Mouse (Mus musculus): Measurements from ENCODE around the gene Rnf150. TPM values are rescaled to one million over a fixed set of nuclear protein-coding genes. Genes with fewer than 3 reads are reported as not detected.

Rnf150 gene
- polyA plus RNA-seq, 1 experiment from 2014 or later = 0.10 TPM

DNA sequence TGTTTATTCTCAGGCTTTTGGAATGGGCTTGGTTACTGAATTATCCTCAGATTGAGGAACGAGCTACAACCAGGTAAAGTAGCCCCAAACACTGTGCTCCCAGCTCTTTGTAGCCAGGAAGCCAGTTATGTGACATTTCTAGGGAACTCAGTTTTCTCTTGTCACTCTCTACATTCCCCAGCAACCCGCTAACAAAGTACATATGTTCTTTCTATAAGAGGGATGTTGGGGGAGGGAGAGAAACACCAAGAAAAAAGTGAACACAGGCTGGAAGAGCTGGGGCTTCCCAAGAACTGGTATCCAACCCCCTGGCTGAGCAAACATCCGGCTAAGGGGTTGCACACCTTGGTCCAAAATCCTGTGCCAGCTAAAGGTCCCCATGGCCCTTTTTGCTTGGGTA lies 82.7 kb downstream of the Rnf150 start:
- Histone ChIP-seq H3K4me2 (no peak overlapping the region), H3K4me3 (replicated peaks) (no peak overlapping the region), H3K9ac (no peak overlapping the region), H3K27me3 (no peaks in the 10 kb centered on the region), H3K27ac (no peak overlapping the region), H3K9me3 (replicated peaks) (no peaks in the 10 kb centered on the region), H3K36me3 (no peaks in the 10 kb centered on the region), H3K4me1 (replicated peaks) (no peaks in the 10 kb centered on the region)
- ATAC-seq (ENCODE audit: low read depth) (no peak), DNase-seq (no peak)
- WGBS (ENCODE audit: insufficient replicate concordance) = 61% methylated on average over 3 of the region's 3 CpGs

DNA sequence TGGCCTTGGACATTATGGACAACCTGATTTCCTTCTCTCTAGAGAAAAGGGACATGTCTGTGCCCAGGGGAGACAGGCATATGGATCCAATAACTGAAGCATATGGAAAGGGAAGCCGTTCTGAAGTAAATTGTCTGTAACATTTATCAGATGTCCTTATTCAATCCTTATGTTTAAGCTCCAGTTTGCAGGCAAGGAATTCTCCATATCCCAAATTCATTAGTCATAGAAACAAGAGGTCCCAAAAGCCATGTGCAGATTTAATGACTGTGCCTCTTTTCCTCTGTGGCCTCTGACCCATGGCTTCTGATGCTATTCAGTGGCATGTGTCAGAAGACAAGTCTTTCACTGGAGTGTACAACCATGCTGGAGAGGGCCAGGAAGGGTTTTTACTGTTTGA lies 83.5 kb downstream of the Rnf150 start:
- Histone ChIP-seq H3K36me3 (no peaks in the 10 kb centered on the region), H3K27me3 (no peaks in the 10 kb centered on the region), H3K4me3 (replicated peaks) (no peak overlapping the region), H3K4me1 (replicated peaks) (no peaks in the 10 kb centered on the region), H3K9ac (no peak overlapping the region), H3K4me2 (no peak overlapping the region), H3K27ac (no peak overlapping the region), H3K9me3 (replicated peaks) (no peaks in the 10 kb centered on the region)
- ATAC-seq (ENCODE audit: low read depth) (no peak), DNase-seq (no peak)
- 50% methylated on average over 1 of the region's 1 CpGs for WGBS (ENCODE audit: insufficient replicate concordance)

DNA sequence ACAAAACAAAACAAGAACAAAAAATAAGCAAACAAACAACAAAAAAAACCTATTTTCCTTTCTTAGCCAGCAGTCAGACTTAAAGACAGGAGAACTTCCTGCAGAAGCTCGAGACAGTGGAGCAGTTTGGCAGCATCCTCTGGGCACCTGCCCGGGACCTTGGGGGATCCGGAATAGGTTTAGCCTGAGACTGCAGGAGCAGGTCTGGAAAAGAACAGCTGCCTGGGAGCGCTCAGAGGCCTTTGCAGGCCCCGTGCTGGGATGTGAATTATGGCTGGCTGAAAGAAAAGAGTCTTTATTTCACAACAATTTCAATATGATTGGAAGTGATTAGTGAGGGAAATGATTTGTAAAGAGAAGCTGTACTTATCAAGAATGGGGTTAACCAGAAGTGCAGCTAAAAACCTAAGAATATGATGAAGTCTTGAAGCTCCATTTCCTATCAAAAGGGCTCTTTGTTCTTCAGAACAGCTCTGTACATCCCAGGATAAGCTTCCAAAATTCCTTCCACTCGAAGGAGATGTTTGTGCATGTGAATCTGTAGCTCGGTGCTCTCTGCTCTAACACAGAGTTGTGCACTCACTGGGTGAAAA lies 92.1 kb downstream of the Rnf150 start:
- Histone ChIP-seq H3K4me1 (replicated peaks) (no peaks in the 10 kb centered on the region), H3K9me3 (replicated peaks) (no peaks in the 10 kb centered on the region), H3K36me3 (no peaks in the 10 kb centered on the region), H3K27me3 (no peaks in the 10 kb centered on the region), H3K4me2 (no peak overlapping the region), H3K4me3 (replicated peaks) (no peak overlapping the region), H3K9ac (no peak overlapping the region), H3K27ac (no peak overlapping the region)
- DNase-seq = no peak
- 55% methylated on average over 7 of the region's 7 CpGs for WGBS (ENCODE audit: insufficient replicate concordance)
- no peak for ATAC-seq (ENCODE audit: low read depth)

GRCm38 (mm10) chr8:82959491-82959890 lies 96.3 kb downstream of the Rnf150 start:
- no peak overlapping the region for H3K9ac ChIP-seq
- no peak overlapping the region for H3K27ac ChIP-seq
- no peak overlapping the region for H3K4me2 ChIP-seq
- no peaks in the 10 kb centered on the region for H3K4me1 ChIP-seq (replicated peaks)
- no peaks in the 10 kb centered on the region for H3K36me3 ChIP-seq
- ATAC-seq (ENCODE audit: low read depth) (no peak), DNase-seq (no peak)
- no peaks in the 10 kb centered on the region for H3K9me3 ChIP-seq (replicated peaks)
- WGBS (ENCODE audit: insufficient replicate concordance) = 64% methylated on average over 3 of the region's 3 CpGs
- H3K27me3 ChIP-seq = no peaks in the 10 kb centered on the region
- H3K4me3 ChIP-seq (replicated peaks) = no peak overlapping the region

DNA sequence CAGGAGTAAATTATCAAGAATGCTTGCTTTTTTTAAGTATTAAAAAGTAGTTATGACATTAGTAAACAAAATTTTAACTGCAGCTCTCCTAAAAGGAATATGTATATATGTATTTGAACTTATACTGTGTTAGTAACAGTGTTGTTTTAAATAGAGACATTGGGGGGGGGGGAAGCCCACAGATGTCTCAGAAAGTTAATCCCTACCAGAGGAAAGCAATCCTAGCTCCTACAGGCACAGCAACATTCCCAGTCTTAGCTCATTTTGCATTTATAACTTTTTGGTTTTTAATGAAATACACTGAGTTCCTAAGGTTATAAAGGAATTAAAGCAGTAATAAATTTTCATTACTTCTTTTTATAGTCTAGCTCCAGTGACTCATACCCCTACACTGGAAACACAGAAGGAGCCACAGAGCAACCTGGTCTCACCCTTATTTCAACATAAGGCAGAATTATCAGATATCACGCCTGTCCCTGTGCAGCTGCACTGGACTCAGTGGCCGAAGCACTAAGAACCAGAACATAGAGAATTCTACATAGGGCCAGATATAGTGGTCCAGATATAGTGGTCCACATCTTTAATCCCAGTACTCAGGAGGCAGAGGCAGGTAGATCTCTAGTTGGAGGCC lies 96.9 kb downstream of the Rnf150 start:
- Histone ChIP-seq H3K27me3 (no peaks in the 10 kb centered on the region), H3K27ac (no peak overlapping the region), H3K4me2 (no peak overlapping the region), H3K4me3 (replicated peaks) (no peak overlapping the region), H3K9ac (no peak overlapping the region), H3K9me3 (replicated peaks) (no peaks in the 10 kb centered on the region), H3K36me3 (no peaks in the 10 kb centered on the region), H3K4me1 (replicated peaks) (no peaks in the 10 kb centered on the region)
- ATAC-seq (ENCODE audit: low read depth) = no peak
- WGBS (ENCODE audit: insufficient replicate concordance) = 65% methylated on average over 2 of the region's 2 CpGs
- DNase-seq = no peak

DNA sequence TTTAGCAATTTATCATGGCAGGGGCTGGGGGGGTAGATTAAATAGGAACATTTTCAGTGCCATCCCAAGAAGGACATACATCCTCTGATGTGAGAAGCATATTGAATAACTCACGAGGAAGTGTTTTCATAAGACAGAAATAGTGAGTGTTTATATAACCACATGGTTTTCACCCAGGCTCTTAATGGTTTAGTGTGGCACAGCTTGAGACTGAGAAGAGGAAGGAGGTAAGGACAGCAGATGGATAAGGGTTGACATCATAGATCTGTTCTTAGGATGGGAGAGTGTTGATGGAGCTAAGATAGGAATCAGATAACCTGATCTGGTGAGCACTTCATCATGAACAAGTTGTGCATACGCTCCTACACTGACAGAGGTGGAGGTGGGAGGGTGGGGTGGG lies 101.4 kb downstream of the Rnf150 start:
- no peaks in the 10 kb centered on the region for H3K9me3 ChIP-seq (replicated peaks)
- no peak overlapping the region for H3K27ac ChIP-seq
- 42% methylated on average over 2 of the region's 2 CpGs for WGBS (ENCODE audit: insufficient replicate concordance)
- H3K4me1 ChIP-seq (replicated peaks) = no peaks in the 10 kb centered on the region
- H3K36me3 ChIP-seq = no peaks in the 10 kb centered on the region
- no peak overlapping the region for H3K4me2 ChIP-seq
- H3K9ac ChIP-seq = no peak overlapping the region
- H3K27me3 ChIP-seq = no peaks in the 10 kb centered on the region
- no peak for ATAC-seq (ENCODE audit: low read depth)
- DNase-seq = no peak
- H3K4me3 ChIP-seq (replicated peaks) = no peak overlapping the region

DNA sequence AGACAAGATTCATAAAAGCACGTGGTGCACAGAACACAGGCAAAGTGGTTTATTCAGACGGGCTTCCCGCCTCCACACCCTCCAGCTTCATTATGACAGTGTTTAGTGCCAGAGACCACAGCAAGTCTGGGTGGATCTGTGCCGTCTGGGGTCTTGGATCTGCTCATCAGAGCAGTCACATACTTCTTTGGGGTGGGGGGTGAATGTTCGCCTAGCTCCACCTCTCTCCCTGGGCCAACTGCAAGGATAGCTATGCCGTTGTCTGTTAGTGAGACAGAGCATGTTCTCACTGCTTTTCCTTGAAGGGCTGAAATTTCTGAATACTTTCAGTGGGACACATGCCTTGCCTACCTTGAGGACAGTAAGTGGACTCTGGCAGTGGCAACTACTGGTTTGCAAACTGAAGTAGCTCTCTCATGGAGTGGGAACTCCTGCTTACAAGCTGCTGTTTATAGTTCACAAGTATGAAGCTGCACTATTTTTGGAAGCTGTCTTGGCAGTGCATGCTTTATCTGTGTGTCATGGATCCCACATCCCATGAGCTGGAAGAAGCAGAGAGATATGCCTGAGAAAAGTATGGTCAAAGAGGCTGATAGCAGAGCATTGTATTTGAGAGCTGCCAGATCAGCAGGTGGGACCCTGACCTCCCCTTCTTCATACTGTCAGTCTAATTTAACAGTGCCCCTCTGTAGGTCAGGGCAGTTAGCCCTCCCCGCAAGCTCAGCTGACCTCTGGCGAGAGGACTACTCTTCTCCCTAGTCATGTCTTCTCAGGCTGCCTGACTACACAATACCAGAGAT lies 104.9 kb downstream of the Rnf150 start:
- H3K27ac ChIP-seq = no peak overlapping the region
- H3K9ac ChIP-seq = no peak overlapping the region
- H3K4me2 ChIP-seq = no peak overlapping the region
- H3K9me3 ChIP-seq (replicated peaks) = no peaks in the 10 kb centered on the region
- H3K27me3 ChIP-seq = no peaks in the 10 kb centered on the region
- DNase-seq (no peak), ATAC-seq (ENCODE audit: low read depth) (no peak)
- 69% methylated on average over 8 of the region's 8 CpGs for WGBS (ENCODE audit: insufficient replicate concordance)
- H3K4me1 ChIP-seq (replicated peaks) = no peaks in the 10 kb centered on the region
- H3K36me3 ChIP-seq = no peaks in the 10 kb centered on the region
- H3K4me3 ChIP-seq (replicated peaks) = no peak overlapping the region

DNA sequence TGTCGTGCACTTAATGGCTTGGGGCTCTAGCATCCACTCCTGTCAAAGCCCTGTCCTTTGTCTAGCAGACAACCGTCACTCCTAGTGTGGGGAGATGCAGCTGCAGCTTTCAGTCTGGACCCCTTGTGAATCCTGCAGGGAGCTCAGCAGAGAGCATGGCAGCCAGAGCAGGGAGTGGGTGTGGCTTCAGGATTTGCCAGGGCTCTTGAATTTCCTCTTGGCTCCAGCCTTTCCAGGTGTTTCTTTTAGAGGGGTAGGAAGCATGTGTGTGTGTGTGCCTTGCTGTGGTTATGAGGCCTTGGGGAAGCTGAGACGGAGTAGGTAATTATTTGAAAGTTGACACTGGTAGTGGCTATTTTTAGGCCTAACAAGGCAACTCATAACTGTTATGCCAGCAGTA lies 106.8 kb downstream of the Rnf150 start:
- Histone ChIP-seq H3K27me3 (no peaks in the 10 kb centered on the region), H3K36me3 (no peaks in the 10 kb centered on the region), H3K9me3 (replicated peaks) (no peaks in the 10 kb centered on the region), H3K9ac (no peak overlapping the region), H3K4me3 (replicated peaks) (no peak overlapping the region), H3K4me1 (replicated peaks) (no peaks in the 10 kb centered on the region), H3K27ac (no peak overlapping the region), H3K4me2 (no peak overlapping the region)
- ATAC-seq (ENCODE audit: low read depth) (no peak), DNase-seq (no peak)
- WGBS (ENCODE audit: insufficient replicate concordance) = 52% methylated on average over 3 of the region's 3 CpGs

DNA sequence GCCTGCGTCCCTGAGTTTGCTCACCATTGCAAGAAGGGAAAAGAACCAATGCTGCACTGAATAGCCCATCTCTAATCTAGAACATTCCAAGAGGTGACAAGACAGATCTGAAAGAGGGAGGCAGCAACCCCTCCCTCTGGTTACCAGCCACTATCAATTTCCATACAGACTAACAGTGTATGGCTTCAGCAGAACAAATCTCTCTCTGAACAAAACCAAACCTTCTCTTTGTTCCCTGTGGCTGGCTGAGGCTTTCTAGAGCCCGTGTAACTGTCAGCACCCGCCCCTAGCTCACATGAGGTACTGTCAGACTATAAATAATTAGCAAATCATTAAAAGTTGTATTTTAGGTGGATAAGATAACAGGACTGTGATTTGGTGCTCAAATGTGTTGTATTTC lies 109.7 kb downstream of the Rnf150 start:
- 69% methylated on average over 3 of the region's 3 CpGs for WGBS (ENCODE audit: insufficient replicate concordance)
- DNase-seq (no peak), ATAC-seq (ENCODE audit: low read depth) (no peak)
- Histone ChIP-seq H3K9ac (no peak overlapping the region), H3K9me3 (replicated peaks) (no peaks in the 10 kb centered on the region), H3K4me1 (replicated peaks) (no peaks in the 10 kb centered on the region), H3K27ac (no peak overlapping the region), H3K4me3 (replicated peaks) (no peak overlapping the region), H3K27me3 (no peaks in the 10 kb centered on the region), H3K36me3 (no peaks in the 10 kb centered on the region), H3K4me2 (no peak overlapping the region)

DNA sequence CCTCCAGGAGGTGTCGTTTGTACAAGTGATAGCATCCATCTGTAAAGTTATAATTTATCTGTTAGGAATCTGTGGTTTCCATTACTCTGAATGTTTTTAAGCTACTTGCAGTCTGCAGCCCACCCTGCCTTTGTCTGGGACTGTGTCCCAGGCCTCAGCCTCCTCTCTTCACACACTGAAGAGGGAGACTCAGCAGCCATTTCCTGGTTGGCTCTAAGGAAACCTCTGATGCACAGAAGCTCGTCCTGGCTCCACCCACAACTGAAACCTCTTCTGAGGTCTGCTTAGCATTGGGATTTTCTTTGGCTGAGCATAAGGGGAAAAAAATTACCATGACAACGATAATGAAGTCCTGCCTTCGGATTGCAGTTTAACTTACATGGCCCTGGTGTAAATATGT lies 110.2 kb downstream of the Rnf150 start:
- no peak for ATAC-seq (ENCODE audit: low read depth)
- Histone ChIP-seq H3K9me3 (replicated peaks) (no peaks in the 10 kb centered on the region), H3K4me2 (no peak overlapping the region), H3K27me3 (no peaks in the 10 kb centered on the region), H3K4me3 (replicated peaks) (no peak overlapping the region), H3K9ac (no peak overlapping the region), H3K36me3 (no peaks in the 10 kb centered on the region), H3K4me1 (replicated peaks) (no peaks in the 10 kb centered on the region), H3K27ac (no peak overlapping the region)
- 52% methylated on average over 4 of the region's 4 CpGs for WGBS (ENCODE audit: insufficient replicate concordance)
- DNase-seq = no peak

DNA sequence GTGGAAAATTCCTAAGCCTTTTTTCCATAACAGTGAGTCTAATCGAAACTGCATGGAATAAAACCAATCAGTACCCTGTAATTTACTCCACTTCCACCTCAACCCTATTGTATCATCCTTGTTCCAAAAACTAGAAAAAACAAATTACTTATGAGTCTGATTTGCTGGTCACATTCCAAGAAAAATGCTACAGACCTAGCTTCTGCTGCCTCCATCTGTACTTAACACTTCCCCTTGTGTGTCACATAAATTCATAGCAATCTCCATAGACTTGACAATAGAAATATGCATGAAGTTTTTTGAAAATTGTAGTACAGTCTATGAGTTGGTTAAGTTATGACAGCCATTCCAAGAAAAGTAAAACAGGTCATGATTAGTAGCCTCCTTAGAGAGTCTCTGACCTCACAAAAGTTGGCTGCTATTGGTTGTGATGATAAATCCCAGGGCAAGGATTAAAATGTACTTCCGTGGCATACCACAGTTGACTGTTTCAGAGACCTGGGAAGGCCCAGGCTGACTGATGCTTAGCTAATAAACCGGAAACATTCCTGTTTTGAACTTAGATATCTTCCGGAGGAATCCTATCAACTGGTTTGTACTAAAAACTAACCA lies 118.2 kb downstream of the Rnf150 start:
- Histone ChIP-seq H3K9ac (no peak overlapping the region), H3K4me2 (no peak overlapping the region), H3K9me3 (replicated peaks) (no peaks in the 10 kb centered on the region), H3K4me3 (replicated peaks) (no peak overlapping the region), H3K36me3 (no peaks in the 10 kb centered on the region), H3K27ac (no peak overlapping the region), H3K4me1 (replicated peaks) (no peaks in the 10 kb centered on the region), H3K27me3 (no peaks in the 10 kb centered on the region)
- DNase-seq (no peak), ATAC-seq (ENCODE audit: low read depth) (no peak)
- WGBS (ENCODE audit: insufficient replicate concordance) = 58% methylated on average over 4 of the region's 4 CpGs

Data from liver, embryonic 13.5 days (tissue).